ENCODE assay signal across 13 mouse cellular contexts in genomic region chr1:127603697-127604631, GRCm38 (mm10).
A peak's percentile ranks its signal among the peaks of the same experiment; 100 is the strongest.
DNase-seq lines count a peak whose midpoint lies in the region; ATAC-seq and TF ChIP-seq lines count a peak whose summit lies in the region.
"Had no signal": no experiment of that assay in that cellular context is flagged by ENCODE, and none has a peak within 500 bp of the region (broad histone marks: within the 10 kb centered on the region; RNA-seq: fewer than 3 reads in every experiment).

No protein-coding gene starts in this region.

- no peak overlapping the region for H3K9ac ChIP-seq in hindbrain, embryonic 15.5 days
- no peak overlapping the region for H3K9ac ChIP-seq in neural tube, embryonic 14.5 days (replicated peaks; ENCODE audit: low read depth, low read length)

- no peaks in the 10 kb centered on the region for H3K9me3 ChIP-seq in forebrain, embryonic 10.5 days
- H3K9me3 ChIP-seq in hindbrain, embryonic 15.5 days: no peaks in the 10 kb centered on the region
- H3K9me3 ChIP-seq in neural tube, embryonic 14.5 days (ENCODE audit: control insufficient read depth, low read length): no peaks in the 10 kb centered on the region

- H3K27ac ChIP-seq in forebrain, embryonic 10.5 days: peak overlapping the region; percentile 3; the same call in 1 of the 2 replicates
- peak overlapping the region; percentile 53 for H3K27ac ChIP-seq in hindbrain, embryonic 15.5 days (replicated peaks)
- peak overlapping the region; percentile 62 for H3K27ac ChIP-seq in neural tube, embryonic 14.5 days (ENCODE audit: low read depth, low read length)
- H3K27ac ChIP-seq: macrophage had no signal

- H3K27me3 ChIP-seq in forebrain, embryonic 10.5 days (ENCODE audit: poor library complexity, severe bottlenecking): no peaks in the 10 kb centered on the region
- H3K27me3 ChIP-seq in hindbrain, embryonic 15.5 days: no peaks in the 10 kb centered on the region
- H3K27me3 ChIP-seq in neural tube, embryonic 14.5 days (ENCODE audit: control insufficient read depth, insufficient read depth, low read length): no peaks in the 10 kb centered on the region

- peaks cover 6% of the 10 kb centered on the region for H3K4me1 ChIP-seq in lung, adult 2 months (ENCODE audit: control insufficient read depth, insufficient read depth, low read length)
- peaks cover 15% of the 10 kb centered on the region for H3K4me1 ChIP-seq in forebrain, embryonic 10.5 days
- peaks cover 13% of the 10 kb centered on the region for H3K4me1 ChIP-seq in hindbrain, embryonic 15.5 days (replicated peaks)
- 0 out of 2 replicates have a peak, but pooled peaks cover 5% of the 10 kb centered on the region for H3K4me1 ChIP-seq in neural tube, embryonic 14.5 days (ENCODE audit: control insufficient read depth, insufficient read depth, low read length)

- 69% methylated on average over 9 of the region's 9 CpGs for WGBS in lung, adult 2 months
- WGBS in forebrain, embryonic 10.5 days: 63% methylated on average over 9 of the region's 9 CpGs
- 43% methylated on average over 9 of the region's 9 CpGs for WGBS in hindbrain, embryonic 15.5 days
- 40% methylated on average over 9 of the region's 9 CpGs for WGBS in neural tube, embryonic 14.5 days

- ATAC-seq in hindbrain, embryonic 15.5 days (ENCODE audit: low FRiP score, low read depth): peak; percentile 91
- ATAC-seq in neural tube, embryonic 14.5 days (ENCODE audit: low read depth): peak; percentile 86
- ATAC-seq: Patski had no signal

- H3K36me3 ChIP-seq in forebrain, embryonic 10.5 days (replicated peaks): no peaks in the 10 kb centered on the region
- H3K36me3 ChIP-seq in hindbrain, embryonic 15.5 days: no peaks in the 10 kb centered on the region
- no peaks in the 10 kb centered on the region for H3K36me3 ChIP-seq in neural tube, embryonic 14.5 days (ENCODE audit: control insufficient read depth, insufficient read depth, low read length)

- TF ChIP-seq CTCF in lung, adult 2 months (IDR thresholded peaks at IDR 0.05; ENCODE audit: insufficient read depth, low read length): no peak

- H3K4me3 ChIP-seq in lung, adult 2 months (replicated peaks; ENCODE audit: extremely low read depth, low read depth, low read length): no peak overlapping the region
- H3K4me3 ChIP-seq in forebrain, embryonic 10.5 days: no peak overlapping the region
- H3K4me3 ChIP-seq in hindbrain, embryonic 15.5 days: no peak overlapping the region
- no peak overlapping the region for H3K4me3 ChIP-seq in neural tube, embryonic 14.5 days (ENCODE audit: low read depth, low read length)
- H3K4me3 ChIP-seq: erythroblast, embryonic 14.5 days had no signal

- TF ChIP-seq POLR2A in lung, adult 2 months (IDR thresholded peaks at IDR 0.05; ENCODE audit: borderline replicate concordance, extremely low read depth, low read depth, low read length): no peak

- H3K4me2 ChIP-seq in hindbrain, embryonic 15.5 days: no peak overlapping the region
- no peak overlapping the region for H3K4me2 ChIP-seq in neural tube, embryonic 14.5 days (ENCODE audit: low read depth, low read length)

- DNase-seq in lung, adult 2 months: peak; percentile 3
- DNase-seq in lung, postnatal 36 days: no peak
- no peak for DNase-seq in forebrain, embryonic 10.5 days (ENCODE audit: extremely low spot score, low spot score)
- no peak for DNase-seq in natural killer cell, adult 2 months (ENCODE audit: low spot score in 2 of 2)
- no peak for DNase-seq in urinary bladder, postnatal 36 days (ENCODE audit: low spot score in 2 of 2)
- DNase-seq in testis, postnatal 10 days (ENCODE audit: low spot score): no peak
- DNase-seq: adrenal gland, postnatal 25 days; layer of hippocampus, postnatal 36 days had no signal

Comparison
In these comparisons a context has a peak if more than half of its experiments do, and no peak if none do; other contexts are left out.
1. H3K27ac ChIP-seq: peak in every context shown above with its lines; median percentile 62 in neural tube, embryonic 14.5 days; 53 in hindbrain, embryonic 15.5 days; 3 in forebrain, embryonic 10.5 days.